23 mouse cellular contexts compared by ENCODE assay signal in the genomic region with DNA sequence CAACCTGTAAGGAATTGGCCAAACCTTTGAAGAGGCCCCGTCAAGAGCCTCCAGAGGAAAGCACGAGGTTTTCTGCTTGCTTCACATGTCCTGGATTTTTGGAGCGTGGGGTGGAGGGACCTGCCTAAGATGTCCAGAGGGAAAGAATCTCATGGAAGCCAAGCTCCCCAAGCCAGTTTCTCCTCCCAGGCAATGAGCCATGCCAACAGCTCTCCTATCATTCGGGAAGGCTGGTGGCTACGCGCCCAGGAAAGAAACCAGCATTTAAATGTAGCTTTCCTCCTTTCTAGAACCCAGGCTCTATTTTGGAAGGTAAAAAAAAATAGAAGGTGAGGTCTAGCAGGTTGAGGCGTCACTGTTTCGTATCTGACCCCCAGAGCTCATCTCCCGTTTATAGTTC.
DNase-seq lines count a peak whose midpoint lies in the region; ATAC-seq lines count a peak whose summit lies in the region.
"Had no signal": no experiment of that assay in that cellular context is flagged by ENCODE, and none has a peak within 500 bp of the region (broad histone marks: within the 10 kb centered on the region; RNA-seq: fewer than 3 reads in every experiment).

No protein-coding gene starts in this region.

- intact Hi-C loops in left cerebral cortex, postnatal 10 days (cut with DNase I): no loop called here

- peak; percentile 73 for ATAC-seq in frontal cortex, adult (ENCODE audit: low TSS enrichment)
- ATAC-seq: forebrain, embryonic 14.5 days; intestine, embryonic 15.5 days; liver, embryonic 12.5 days; liver, postnatal 0 days had no signal

- DNase-seq in adrenal gland, postnatal 14 days: peak; percentile 38
- DNase-seq in adrenal gland, adult (ENCODE audit: inconsistent age in 2 of 2, low spot score in 1 of 2): no peak
- no peak for DNase-seq in frontal cortex, postnatal 10 days (ENCODE audit: low spot score in 2 of 2)
- peak; percentile 14 to 34 for DNase-seq in left cerebral cortex, adult 18-20 months (ENCODE audit: low spot score in 2 of 2)
- no peak for DNase-seq in left cerebral cortex, postnatal 10 days (ENCODE audit: extremely low spot score in 1 of 2, low spot score in 2 of 2)
- DNase-seq in brain, adult 2 months (ENCODE audit: low read depth, low spot score): peak; percentile 55
- DNase-seq: adrenal gland, postnatal 36 days; embryo, embryonic 11 days; gastrocnemius, adult 2 months; gastrocnemius, postnatal 36 days; heart, adult 18-20 months; heart, postnatal 36 days; kidney, adult 8-10 months; layer of hippocampus, adult 9-11 months; left cerebral cortex, postnatal 4 days; liver, postnatal 0 days; lung, postnatal 36 days; spleen, adult 18-20 months; thymus, postnatal 14 days had no signal

Comparison
In these comparisons a context has a peak if more than half of its experiments do, and no peak if none do; other contexts are left out.
1. DNase-seq: peak in adrenal gland, postnatal 14 days (single experiment), left cerebral cortex, adult 18-20 months (2 of 2) and brain, adult 2 months (single experiment); none in adrenal gland, adult (0 of 2), frontal cortex, postnatal 10 days (0 of 2) and left cerebral cortex, postnatal 10 days (0 of 2).